Mouse (Mus musculus): ENCODE measurements around the gene Parp12.
A peak's percentile ranks its signal among the peaks of the same experiment; 100 is the strongest.

Parp12 gene

GRCm38 (mm10) chr6:39117584-39118455 lies at the start of gene Parp12:
Gene Parp12, minus strand, starts transcription at chr6:39118349.
- DNase-seq (ENCODE audit: low read depth, low spot score) = no peak

GRCm38 (mm10) chr6:39164891-39165290 lies 46.7 kb upstream of the Parp12 start:
- no peak for DNase-seq (ENCODE audit: low read depth, low spot score)

- no peak for DNase-seq (ENCODE audit: low read depth, low spot score)
Measured at GRCm38 (mm10) chr6:39161975-39162374, 43.8 kb upstream of the Parp12 start.

- DNase-seq (ENCODE audit: low read depth, low spot score) = no peak
Measured at GRCm38 (mm10) chr6:39146041-39146440, 27.9 kb upstream of the Parp12 start.

GRCm38 (mm10) chr6:39132556-39132955 lies 14.4 kb upstream of the Parp12 start:
- no peak for DNase-seq (ENCODE audit: low read depth, low spot score)

- no peak for DNase-seq (ENCODE audit: low read depth, low spot score)
Measured at GRCm38 (mm10) chr6:39131480-39131879, 13.3 kb upstream of the Parp12 start.

- DNase-seq (ENCODE audit: low read depth, low spot score) = no peak
Measured at GRCm38 (mm10) chr6:39124719-39125118, 6.6 kb upstream of the Parp12 start.

GRCm38 (mm10) chr6:39120685-39121084 lies 2.5 kb upstream of the Parp12 start:
- DNase-seq (ENCODE audit: low read depth, low spot score) = peak; percentile 9

GRCm38 (mm10) chr6:39118456-39118881 lies 320 bp upstream of the Parp12 start:
- no peak for DNase-seq (ENCODE audit: low read depth, low spot score)

- DNase-seq (ENCODE audit: low read depth, low spot score) = no peak
Measured at GRCm38 (mm10) chr6:39115438-39115837, 2.7 kb downstream of the Parp12 start.

- no peak for DNase-seq (ENCODE audit: low read depth, low spot score)
Measured at GRCm38 (mm10) chr6:39113141-39113540, 5.0 kb downstream of the Parp12 start.

- no peak for DNase-seq (ENCODE audit: low read depth, low spot score)
Measured at GRCm38 (mm10) chr6:39112701-39113100, 5.4 kb downstream of the Parp12 start.

GRCm38 (mm10) chr6:39106812-39107211 lies 11.3 kb downstream of the Parp12 start:
- peak; percentile 43 for DNase-seq (ENCODE audit: low read depth, low spot score)

GRCm38 (mm10) chr6:39104631-39105030 lies 13.5 kb downstream of the Parp12 start:
- no peak for DNase-seq (ENCODE audit: low read depth, low spot score)

GRCm38 (mm10) chr6:39076498-39076897 lies 41.7 kb downstream of the Parp12 start:
- peak; percentile 41 for DNase-seq (ENCODE audit: low read depth, low spot score)

- DNase-seq (ENCODE audit: low read depth, low spot score) = no peak
Measured at GRCm38 (mm10) chr6:39074186-39074585, 44.0 kb downstream of the Parp12 start.

- DNase-seq (ENCODE audit: low read depth, low spot score) = no peak
Measured at GRCm38 (mm10) chr6:39072664-39073063, 45.5 kb downstream of the Parp12 start.

GRCm38 (mm10) chr6:39066935-39067578 lies 51.1 kb downstream of the Parp12 start:
- DNase-seq (ENCODE audit: low read depth, low spot score) = peak; percentile 70

GRCm38 (mm10) chr6:39063541-39063940 lies 54.6 kb downstream of the Parp12 start:
- DNase-seq (ENCODE audit: low read depth, low spot score) = no peak

- DNase-seq (ENCODE audit: low read depth, low spot score) = no peak
Measured at GRCm38 (mm10) chr6:39061180-39061579, 57.0 kb downstream of the Parp12 start.

- no peak for DNase-seq (ENCODE audit: low read depth, low spot score)
Measured at GRCm38 (mm10) chr6:39059547-39060497, 58.3 kb downstream of the Parp12 start.

- no peak for DNase-seq (ENCODE audit: low read depth, low spot score)
Measured at GRCm38 (mm10) chr6:39058936-39059335, 59.2 kb downstream of the Parp12 start.

Data from A20 (cell line).